Mouse (Mus musculus): ENCODE measurements around the gene Fdx1l. TPM values are rescaled to one million over a fixed set of nuclear protein-coding genes. Genes with fewer than 3 reads are reported as not detected.
A peak's percentile ranks its signal among the peaks of the same experiment; 100 is the strongest.

Gene Fdx1l
- polyA plus RNA-seq, 1 experiment from 2014 or later, result 53.2 TPM

GRCm38 (mm10) chr9:21090537-21090936, 17.1 kb upstream of the Fdx1l start:
- peak overlapping the region; percentile 83 for H3K9ac ChIP-seq (ENCODE audit: low read depth, low read length)
- DNase-seq (ENCODE audit: low spot score) (no peak), ATAC-seq (ENCODE audit: low FRiP score) (no peak)
- WGBS, result 91% methylated on average over 1 of the region's 1 CpGs
- H3K4me2 ChIP-seq (replicated peaks; ENCODE audit: low read depth, low read length), result peak overlapping the region; percentile 73
- no peak overlapping the region for H3K27ac ChIP-seq (ENCODE audit: low read depth, low read length)
- peaks cover 5% of the 10 kb centered on the region; the same call in 1 of the 2 replicates for H3K4me1 ChIP-seq (replicated peaks; ENCODE audit: control insufficient read depth, insufficient read depth, low read length)
- H3K36me3 ChIP-seq (ENCODE audit: control insufficient read depth, insufficient read depth, low read length), result peaks cover 2% of the 10 kb centered on the region; the same call in 1 of the 2 replicates
- no peaks in the 10 kb centered on the region for H3K9me3 ChIP-seq (ENCODE audit: control insufficient read depth, low read length)
- H3K4me3 ChIP-seq (ENCODE audit: low read depth, low read length), result peak overlapping the region; percentile 70
- H3K27me3 ChIP-seq (ENCODE audit: control insufficient read depth, insufficient read depth, low read length), result no peaks in the 10 kb centered on the region

- no peak overlapping the region for H3K4me3 ChIP-seq (ENCODE audit: low read depth, low read length)
- ATAC-seq (ENCODE audit: low FRiP score) (no peak), DNase-seq (ENCODE audit: low spot score) (no peak)
- no peak overlapping the region for H3K4me2 ChIP-seq (replicated peaks; ENCODE audit: low read depth, low read length)
- H3K27me3 ChIP-seq (ENCODE audit: control insufficient read depth, insufficient read depth, low read length), result no peaks in the 10 kb centered on the region
- no peak overlapping the region for H3K9ac ChIP-seq (ENCODE audit: low read depth, low read length)
- H3K4me1 ChIP-seq (replicated peaks; ENCODE audit: control insufficient read depth, insufficient read depth, low read length), result no peaks in the 10 kb centered on the region
- WGBS, result 95% methylated on average over 3 of the region's 3 CpGs
- no peak overlapping the region for H3K27ac ChIP-seq (ENCODE audit: low read depth, low read length)
- peaks cover 22% of the 10 kb centered on the region for H3K36me3 ChIP-seq (ENCODE audit: control insufficient read depth, insufficient read depth, low read length)
- no peaks in the 10 kb centered on the region for H3K9me3 ChIP-seq (ENCODE audit: control insufficient read depth, low read length)
Observed at GRCm38 (mm10) chr9:21083324-21083723, 9.9 kb upstream of the Fdx1l start.

- 91% methylated on average over 9 of the region's 9 CpGs for WGBS
- DNase-seq (ENCODE audit: low spot score), result no peak
- peaks cover 26% of the 10 kb centered on the region for H3K36me3 ChIP-seq (ENCODE audit: control insufficient read depth, insufficient read depth, low read length)
Observed at GRCm38 (mm10) chr9:21081127-21081526, 7.7 kb upstream of the Fdx1l start.

GRCm38 (mm10) chr9:21075625-21076024, 2.2 kb upstream of the Fdx1l start:
- Histone ChIP-seq H3K36me3 (ENCODE audit: control insufficient read depth, insufficient read depth, low read length) (peaks cover 26% of the 10 kb centered on the region), H3K4me1 (replicated peaks; ENCODE audit: control insufficient read depth, insufficient read depth, low read length) (no peaks in the 10 kb centered on the region), H3K9ac (ENCODE audit: low read depth, low read length) (no peak overlapping the region), H3K27me3 (ENCODE audit: control insufficient read depth, insufficient read depth, low read length) (no peaks in the 10 kb centered on the region), H3K4me2 (replicated peaks; ENCODE audit: low read depth, low read length) (no peak overlapping the region), H3K27ac (ENCODE audit: low read depth, low read length) (no peak overlapping the region), H3K9me3 (ENCODE audit: control insufficient read depth, low read length) (no peaks in the 10 kb centered on the region), H3K4me3 (ENCODE audit: low read depth, low read length) (no peak overlapping the region)
- no peak for ATAC-seq (ENCODE audit: low FRiP score)
- DNase-seq (ENCODE audit: low spot score), result no peak
- 86% methylated on average over 3 of the region's 3 CpGs for WGBS

More at GRCm38 (mm10) chr9:21081127-21081526, 7.7 kb upstream of the Fdx1l start:
- H3K4me1 ChIP-seq (replicated peaks; ENCODE audit: control insufficient read depth, insufficient read depth, low read length), result no peaks in the 10 kb centered on the region
- H3K4me2 ChIP-seq (replicated peaks; ENCODE audit: low read depth, low read length), result no peak overlapping the region
- no peak overlapping the region for H3K4me3 ChIP-seq (ENCODE audit: low read depth, low read length)
- H3K9me3 ChIP-seq (ENCODE audit: control insufficient read depth, low read length), result no peaks in the 10 kb centered on the region
- H3K27me3 ChIP-seq (ENCODE audit: control insufficient read depth, insufficient read depth, low read length), result no peaks in the 10 kb centered on the region
- no peak for ATAC-seq (ENCODE audit: low FRiP score)
- no peak overlapping the region for H3K9ac ChIP-seq (ENCODE audit: low read depth, low read length)
- H3K27ac ChIP-seq (ENCODE audit: low read depth, low read length), result no peak overlapping the region

GRCm38 (mm10) chr9:21074173-21074572, 759 bp upstream of the Fdx1l start:
- DNase-seq (ENCODE audit: low spot score) (no peak), ATAC-seq (ENCODE audit: low FRiP score) (no peak)
- Histone ChIP-seq H3K9me3 (ENCODE audit: control insufficient read depth, low read length) (no peaks in the 10 kb centered on the region), H3K4me2 (replicated peaks; ENCODE audit: low read depth, low read length) (no peak overlapping the region), H3K36me3 (ENCODE audit: control insufficient read depth, insufficient read depth, low read length) (peaks cover 18% of the 10 kb centered on the region), H3K9ac (ENCODE audit: low read depth, low read length) (no peak overlapping the region), H3K27ac (ENCODE audit: low read depth, low read length) (no peak overlapping the region), H3K4me3 (ENCODE audit: low read depth, low read length) (no peak overlapping the region), H3K4me1 (replicated peaks; ENCODE audit: control insufficient read depth, insufficient read depth, low read length) (no peaks in the 10 kb centered on the region), H3K27me3 (ENCODE audit: control insufficient read depth, insufficient read depth, low read length) (no peaks in the 10 kb centered on the region)
- WGBS, result 84% methylated on average over 1 of the region's 1 CpGs

GRCm38 (mm10) chr9:21072641-21073040, 773 bp downstream of the Fdx1l start:
- H3K4me1 ChIP-seq (replicated peaks; ENCODE audit: control insufficient read depth, insufficient read depth, low read length), result no peaks in the 10 kb centered on the region
- ATAC-seq (ENCODE audit: low FRiP score) (no peak; the same call in 1 of the 2 replicates), DNase-seq (ENCODE audit: low spot score) (no peak)
- H3K9me3 ChIP-seq (ENCODE audit: control insufficient read depth, low read length), result no peaks in the 10 kb centered on the region
- H3K4me2 ChIP-seq (replicated peaks; ENCODE audit: low read depth, low read length), result peak overlapping the region; percentile 80
- H3K27me3 ChIP-seq (ENCODE audit: control insufficient read depth, insufficient read depth, low read length), result no peaks in the 10 kb centered on the region
- WGBS, result 20% methylated on average over 4 of the region's 4 CpGs
- peak overlapping the region; percentile 74 for H3K9ac ChIP-seq (ENCODE audit: low read depth, low read length)
- H3K36me3 ChIP-seq (ENCODE audit: control insufficient read depth, insufficient read depth, low read length), result peaks cover 13% of the 10 kb centered on the region
- no peak overlapping the region for H3K27ac ChIP-seq (ENCODE audit: low read depth, low read length)
- peak overlapping the region; percentile 82 for H3K4me3 ChIP-seq (ENCODE audit: low read depth, low read length)

- no peak within 1 kb of the TSS for H3K27ac ChIP-seq (ENCODE audit: low read depth, low read length)
- DNase-seq (ENCODE audit: low spot score) (no peak), ATAC-seq (ENCODE audit: low FRiP score) (no peak)
- no peak within 1 kb of the TSS for H3K9ac ChIP-seq (ENCODE audit: low read depth, low read length)
- no peaks in the 10 kb centered on the region for H3K27me3 ChIP-seq (ENCODE audit: control insufficient read depth, insufficient read depth, low read length)
- H3K9me3 ChIP-seq (ENCODE audit: control insufficient read depth, low read length), result no peaks in the 10 kb centered on the region
- no peaks in the 10 kb centered on the region for H3K4me1 ChIP-seq (replicated peaks; ENCODE audit: control insufficient read depth, insufficient read depth, low read length)
- peaks cover 6% of the 10 kb centered on the region; the same call in 1 of the 2 replicates for H3K36me3 ChIP-seq (ENCODE audit: control insufficient read depth, insufficient read depth, low read length)
- H3K4me3 ChIP-seq (ENCODE audit: low read depth, low read length), result no peak within 1 kb of the TSS
- no peak within 1 kb of the TSS for H3K4me2 ChIP-seq (replicated peaks; ENCODE audit: low read depth, low read length)
- WGBS, result 86% methylated on average over 25 of the region's 27 CpGs
Observed at GRCm38 (mm10) chr9:21067006-21067684, 6.3 kb downstream of the Fdx1l start, which contains the start of gene Zglp1. TSS of gene Zglp1 (minus strand) at chr9:21067093.

- Histone ChIP-seq H3K36me3 (ENCODE audit: control insufficient read depth, insufficient read depth, low read length) (peaks cover 6% of the 10 kb centered on the region; the same call in 1 of the 2 replicates), H3K27ac (ENCODE audit: low read depth, low read length) (no peak overlapping the region), H3K4me1 (replicated peaks; ENCODE audit: control insufficient read depth, insufficient read depth, low read length) (no peaks in the 10 kb centered on the region), H3K4me2 (replicated peaks; ENCODE audit: low read depth, low read length) (no peak overlapping the region), H3K4me3 (ENCODE audit: low read depth, low read length) (no peak overlapping the region), H3K27me3 (ENCODE audit: control insufficient read depth, insufficient read depth, low read length) (no peaks in the 10 kb centered on the region), H3K9me3 (ENCODE audit: control insufficient read depth, low read length) (no peaks in the 10 kb centered on the region), H3K9ac (ENCODE audit: low read depth, low read length) (no peak overlapping the region)
- DNase-seq (ENCODE audit: low spot score), result no peak
- WGBS, result 81% methylated on average over 2 of the region's 2 CpGs
- ATAC-seq (ENCODE audit: low FRiP score), result no peak
Observed at GRCm38 (mm10) chr9:21062928-21063327, 10.5 kb downstream of the Fdx1l start.

GRCm38 (mm10) chr9:21051578-21051977, 21.8 kb downstream of the Fdx1l start:
- H3K4me3 ChIP-seq (ENCODE audit: low read depth, low read length), result no peak overlapping the region
- no peaks in the 10 kb centered on the region for H3K36me3 ChIP-seq (ENCODE audit: control insufficient read depth, insufficient read depth, low read length)
- no peak overlapping the region for H3K27ac ChIP-seq (ENCODE audit: low read depth, low read length)
- 73% methylated on average over 10 of the region's 10 CpGs for WGBS
- no peaks in the 10 kb centered on the region for H3K9me3 ChIP-seq (ENCODE audit: control insufficient read depth, low read length)
- H3K27me3 ChIP-seq (ENCODE audit: control insufficient read depth, insufficient read depth, low read length), result no peaks in the 10 kb centered on the region
- no peaks in the 10 kb centered on the region for H3K4me1 ChIP-seq (replicated peaks; ENCODE audit: control insufficient read depth, insufficient read depth, low read length)
- no peak for DNase-seq (ENCODE audit: low spot score)
- H3K9ac ChIP-seq (ENCODE audit: low read depth, low read length), result no peak overlapping the region
- no peak for ATAC-seq (ENCODE audit: low FRiP score)
- no peak overlapping the region for H3K4me2 ChIP-seq (replicated peaks; ENCODE audit: low read depth, low read length)
